Mouse (Mus musculus): ENCODE measurements around the gene Srf. TPM values are rescaled to one million over a fixed set of nuclear protein-coding genes. Genes with fewer than 3 reads are reported as not detected.
"Not testable (repeated sequence)": the region's sequence is repeated elsewhere in the genome, so short reads cannot be mapped to it uniquely, and the experiment has no call there.

Gene Srf
- total and polyA plus RNA-seq, 2 experiments from 2014 or later: 3.8 to 67.0 TPM

- no peak overlapping the region for H3K27ac ChIP-seq
- ATAC-seq (no peak), DNase-seq (ENCODE audit: low spot score) (no peak)
- H3K4me1 ChIP-seq (ENCODE audit: insufficient read depth, low read length): peaks cover 13% of the 10 kb centered on the region; the same call in 1 of the 2 replicates
- no peaks in the 10 kb centered on the region for H3K36me3 ChIP-seq (ENCODE audit: insufficient read depth, low read length)
- WGBS: 90% methylated on average over 5 of the region's 5 CpGs
- no peak overlapping the region for H3K4me3 ChIP-seq (ENCODE audit: low read length)
- no peak overlapping the region for H3K9ac ChIP-seq (replicated peaks; ENCODE audit: low read length)
- H3K9me3 ChIP-seq (ENCODE audit: low read length): no peaks in the 10 kb centered on the region
- TF ChIP-seq CTCF (IDR thresholded peaks at IDR 0.05; ENCODE audit: low read depth): no peak
- H3K4me2 ChIP-seq (ENCODE audit: low read depth, low read length): no peak overlapping the region
- H3K27me3 ChIP-seq (ENCODE audit: insufficient read depth, low read length): no peaks in the 10 kb centered on the region
Measured at GRCm38 (mm10) chr17:46558151-46558550, 2.2 kb upstream of the Srf start.

- H3K4me3 ChIP-seq (ENCODE audit: low read length); H3K27ac ChIP-seq; H3K36me3 ChIP-seq (ENCODE audit: insufficient read depth, low read length); H3K4me2 ChIP-seq (ENCODE audit: low read depth, low read length); H3K27me3 ChIP-seq (ENCODE audit: insufficient read depth, low read length); DNase-seq (ENCODE audit: low spot score); ATAC-seq; H3K9ac ChIP-seq (replicated peaks; ENCODE audit: low read length); H3K9me3 ChIP-seq (ENCODE audit: low read length): not testable (repeated sequence)
- H3K4me1 ChIP-seq (ENCODE audit: insufficient read depth, low read length): peaks cover 16% of the 10 kb centered on the region; the same call in 1 of the 2 replicates
Measured at GRCm38 (mm10) chr17:46557321-46557720, 1.3 kb upstream of the Srf start.

- ATAC-seq (peak; percentile 13; the same call in 1 of the 2 replicates), DNase-seq (ENCODE audit: low spot score) (peak; percentile 28)
- peaks cover 4% of the 10 kb centered on the region; the same call in 1 of the 2 replicates for H3K36me3 ChIP-seq (ENCODE audit: insufficient read depth, low read length)
- WGBS: under 1% methylated on average over 11 of the region's 11 CpGs
- no peaks in the 10 kb centered on the region for H3K9me3 ChIP-seq (ENCODE audit: low read length)
- no peaks in the 10 kb centered on the region for H3K27me3 ChIP-seq (ENCODE audit: insufficient read depth, low read length)
- H3K4me1 ChIP-seq (ENCODE audit: insufficient read depth, low read length): peaks cover 19% of the 10 kb centered on the region; the same call in 1 of the 2 replicates
- peak overlapping the region; percentile 96 for H3K27ac ChIP-seq
- H3K4me2 ChIP-seq (ENCODE audit: low read depth, low read length): peak overlapping the region; percentile 91
- H3K9ac ChIP-seq (replicated peaks; ENCODE audit: low read length): peak overlapping the region; percentile 100
- no peak for TF ChIP-seq CTCF (IDR thresholded peaks at IDR 0.05; ENCODE audit: low read depth)
- peak overlapping the region; percentile 100 for H3K4me3 ChIP-seq (ENCODE audit: low read length)
Measured at GRCm38 (mm10) chr17:46556584-46556945, 590 bp upstream of the Srf start.

GRCm38 (mm10) chr17:46554977-46555672 lies 850 bp downstream of the Srf start:
- peaks cover 19% of the 10 kb centered on the region; the same call in 1 of the 2 replicates for H3K36me3 ChIP-seq (ENCODE audit: insufficient read depth, low read length)
- WGBS: 2% methylated on average over 72 of the region's 75 CpGs
- H3K4me3 ChIP-seq (ENCODE audit: low read length): peak overlapping the region; percentile 100
- DNase-seq (ENCODE audit: low spot score): peak; percentile 59
- H3K27ac ChIP-seq: peak overlapping the region; percentile 96
- no peak for ATAC-seq
- peak overlapping the region; percentile 91 for H3K4me2 ChIP-seq (ENCODE audit: low read depth, low read length)
- no peak for TF ChIP-seq CTCF (IDR thresholded peaks at IDR 0.05; ENCODE audit: low read depth)
- H3K9ac ChIP-seq (replicated peaks; ENCODE audit: low read length): peak overlapping the region; percentile 100
- no peaks in the 10 kb centered on the region for H3K9me3 ChIP-seq (ENCODE audit: low read length)
- H3K4me1 ChIP-seq (ENCODE audit: insufficient read depth, low read length): peaks cover 19% of the 10 kb centered on the region; the same call in 1 of the 2 replicates
- H3K27me3 ChIP-seq (ENCODE audit: insufficient read depth, low read length): no peaks in the 10 kb centered on the region

- Histone ChIP-seq H3K9ac (replicated peaks; ENCODE audit: low read length) (peak overlapping the region; percentile 100), H3K27me3 (ENCODE audit: insufficient read depth, low read length) (no peaks in the 10 kb centered on the region), H3K9me3 (ENCODE audit: low read length) (no peaks in the 10 kb centered on the region), H3K27ac (peak overlapping the region; percentile 96; the same call in 1 of the 2 replicates), H3K4me2 (ENCODE audit: low read depth, low read length) (peak overlapping the region; percentile 91), H3K4me3 (ENCODE audit: low read length) (peak overlapping the region; percentile 100), H3K4me1 (ENCODE audit: insufficient read depth, low read length) (peaks cover 19% of the 10 kb centered on the region; the same call in 1 of the 2 replicates), H3K36me3 (ENCODE audit: insufficient read depth, low read length) (peaks cover 24% of the 10 kb centered on the region; the same call in 1 of the 2 replicates)
- TF ChIP-seq CTCF (IDR thresholded peaks at IDR 0.05; ENCODE audit: low read depth): no peak
- WGBS: under 1% methylated on average over 11 of the region's 11 CpGs
- DNase-seq (ENCODE audit: low spot score) (peak; percentile 36), ATAC-seq (no peak)
Measured at GRCm38 (mm10) chr17:46554646-46554976, 1.4 kb downstream of the Srf start.

- peak overlapping the region; percentile 91 for H3K4me2 ChIP-seq (ENCODE audit: low read depth, low read length)
- H3K27ac ChIP-seq: no peak overlapping the region
- 73% methylated on average over 3 of the region's 3 CpGs for WGBS
- H3K36me3 ChIP-seq (ENCODE audit: insufficient read depth, low read length): peaks cover 29% of the 10 kb centered on the region; the same call in 1 of the 2 replicates
- H3K4me1 ChIP-seq (ENCODE audit: insufficient read depth, low read length): peaks cover 19% of the 10 kb centered on the region; the same call in 1 of the 2 replicates
- peak overlapping the region; percentile 100 for H3K9ac ChIP-seq (replicated peaks; ENCODE audit: low read length)
- H3K27me3 ChIP-seq (ENCODE audit: insufficient read depth, low read length): no peaks in the 10 kb centered on the region
- DNase-seq (ENCODE audit: low spot score) (no peak), ATAC-seq (no peak)
- TF ChIP-seq CTCF (IDR thresholded peaks at IDR 0.05; ENCODE audit: low read depth): no peak
- no peaks in the 10 kb centered on the region for H3K9me3 ChIP-seq (ENCODE audit: low read length)
- H3K4me3 ChIP-seq (ENCODE audit: low read length): peak overlapping the region; percentile 100
Measured at GRCm38 (mm10) chr17:46553926-46554325, 2.0 kb downstream of the Srf start.

- H3K36me3 ChIP-seq (ENCODE audit: insufficient read depth, low read length): peaks cover 33% of the 10 kb centered on the region
- no peak for TF ChIP-seq CTCF (IDR thresholded peaks at IDR 0.05; ENCODE audit: low read depth)
- peak overlapping the region; percentile 91 for H3K4me2 ChIP-seq (ENCODE audit: low read depth, low read length)
- H3K4me3 ChIP-seq (ENCODE audit: low read length): peak overlapping the region; percentile 100
- H3K9me3 ChIP-seq (ENCODE audit: low read length): no peaks in the 10 kb centered on the region
- DNase-seq (ENCODE audit: low spot score) (no peak), ATAC-seq (no peak)
- H3K9ac ChIP-seq (replicated peaks; ENCODE audit: low read length): peak overlapping the region; percentile 31
- peaks cover 19% of the 10 kb centered on the region; the same call in 1 of the 2 replicates for H3K4me1 ChIP-seq (ENCODE audit: insufficient read depth, low read length)
- no peaks in the 10 kb centered on the region for H3K27me3 ChIP-seq (ENCODE audit: insufficient read depth, low read length)
- peak overlapping the region; percentile 62; the same call in 1 of the 2 replicates for H3K27ac ChIP-seq
- 53% methylated on average over 11 of the region's 11 CpGs for WGBS
Measured at GRCm38 (mm10) chr17:46553469-46553868, 2.5 kb downstream of the Srf start.
